Mouse (Mus musculus) ZHBTc4 (cell line): ENCODE data around the gene Klrb1c.
A peak's percentile ranks its signal among the peaks of the same experiment; 100 is the strongest.
"Not testable (repeated sequence)": the region's sequence is repeated elsewhere in the genome, so short reads cannot be mapped to it uniquely, and the experiment has no call there.

Source experiments
- DNase-seq: peaks from one replicate; pipeline ENCODE4 v3.0.0-alpha.2; 2011; ENCODE audit warnings: low read depth, low spot score

Gene Klrb1c

DNA sequence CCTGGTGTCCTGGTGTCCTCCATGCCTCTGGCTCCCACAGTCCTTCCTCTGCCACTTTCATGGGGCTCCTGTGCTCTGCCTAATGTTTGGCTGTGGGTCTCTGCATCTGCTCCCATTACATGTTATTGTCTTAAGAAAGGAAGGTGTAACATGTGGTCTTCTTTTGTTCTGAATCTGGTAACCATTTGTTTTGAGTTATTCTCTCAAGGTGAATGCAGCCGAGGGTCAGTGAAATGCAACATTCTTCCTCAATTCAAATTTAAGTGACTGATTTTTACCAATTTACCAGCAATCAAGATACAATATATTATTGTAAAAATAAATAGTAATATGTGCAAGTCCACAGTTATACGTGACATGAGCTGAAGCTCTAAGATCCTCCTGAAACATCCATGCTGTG is at the start of gene Klrb1c:
Gene Klrb1c, minus strand, starts transcription at position 101 of the 400 bp plus-strand sequence.
- DNase-seq: no peak

- DNase-seq: peak; percentile 29
These were observed 48.7 kb upstream of the Klrb1c start for GRCm38 (mm10) chr6:128837454-128838341.

- no peak for DNase-seq
These were observed 47.9 kb upstream of the Klrb1c start for GRCm38 (mm10) chr6:128836955-128837334.

GRCm38 (mm10) chr6:128836191-128836954 is 47.4 kb upstream of the Klrb1c start:
- DNase-seq: no peak

DNA sequence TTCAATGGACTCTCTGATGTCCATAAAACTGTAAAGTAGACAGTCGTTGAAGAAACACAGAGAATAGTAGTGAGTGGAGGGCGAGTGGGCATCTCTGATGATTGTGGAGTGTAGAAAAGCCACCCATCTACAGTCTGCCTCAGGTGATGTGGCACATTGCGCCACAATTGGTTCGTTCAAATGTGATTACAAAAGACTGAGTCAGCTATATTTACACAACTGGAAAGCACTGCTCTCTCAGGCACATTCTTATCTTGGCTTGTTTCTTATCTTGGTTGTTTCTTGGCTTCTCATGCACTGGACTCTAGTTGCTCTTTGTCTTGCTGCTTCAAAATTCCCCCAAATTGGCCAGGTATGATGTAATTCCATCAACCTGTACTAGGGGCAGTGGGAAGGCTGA is 46.6 kb upstream of the Klrb1c start:
- no peak for DNase-seq

- no peak for DNase-seq
These were observed 44.0 kb upstream of the Klrb1c start for GRCm38 (mm10) chr6:128833046-128833445.

- no peak for DNase-seq
These were observed 40.8 kb upstream of the Klrb1c start for GRCm38 (mm10) chr6:128829837-128830236.

GRCm38 (mm10) chr6:128826781-128827180 is 37.8 kb upstream of the Klrb1c start:
- DNase-seq: no peak

- DNase-seq: no peak
These were observed 37.1 kb upstream of the Klrb1c start, which contains the start of the genes Gm44511 and Klrb1b for GRCm38 (mm10) chr6:128826132-128826531. Gene Gm44511, minus strand, starts transcription at chr6:128826315. Gene Klrb1b, minus strand, starts transcription at chr6:128826331.

DNA sequence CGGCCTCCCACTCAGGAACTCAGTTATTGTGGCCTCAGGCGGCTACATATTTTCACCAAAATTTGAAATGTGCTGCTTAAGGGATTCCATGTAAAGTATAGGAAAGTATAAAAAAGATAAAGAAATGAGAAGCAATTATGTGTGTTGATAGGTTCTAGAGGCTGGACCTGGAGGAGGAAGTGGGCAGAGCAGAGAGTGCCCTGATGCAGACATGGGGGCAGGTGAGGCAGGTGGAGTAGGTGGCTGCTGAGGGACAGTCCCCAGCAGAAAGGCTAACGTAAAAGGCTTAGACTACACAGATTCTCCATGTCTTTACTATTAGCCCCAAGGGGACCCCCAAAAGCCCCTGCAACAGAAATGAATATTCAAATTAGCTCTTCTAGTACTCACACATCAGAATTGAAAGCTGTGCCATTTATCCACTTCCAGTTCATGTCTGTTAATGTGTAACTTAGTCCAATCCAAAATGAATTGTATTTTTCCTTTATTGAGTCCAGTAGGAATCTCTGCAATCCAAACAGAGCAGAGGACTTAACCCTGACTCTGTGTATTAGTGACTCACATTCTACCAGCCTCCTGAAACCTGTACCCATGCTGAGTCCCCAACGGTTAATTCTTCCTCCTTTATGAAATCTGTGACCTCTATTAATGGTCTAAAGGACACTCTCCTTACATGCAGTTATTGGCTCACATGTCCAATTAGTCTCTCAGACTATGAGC is 29.2 kb upstream of the Klrb1c start:
- DNase-seq: no peak

DNA sequence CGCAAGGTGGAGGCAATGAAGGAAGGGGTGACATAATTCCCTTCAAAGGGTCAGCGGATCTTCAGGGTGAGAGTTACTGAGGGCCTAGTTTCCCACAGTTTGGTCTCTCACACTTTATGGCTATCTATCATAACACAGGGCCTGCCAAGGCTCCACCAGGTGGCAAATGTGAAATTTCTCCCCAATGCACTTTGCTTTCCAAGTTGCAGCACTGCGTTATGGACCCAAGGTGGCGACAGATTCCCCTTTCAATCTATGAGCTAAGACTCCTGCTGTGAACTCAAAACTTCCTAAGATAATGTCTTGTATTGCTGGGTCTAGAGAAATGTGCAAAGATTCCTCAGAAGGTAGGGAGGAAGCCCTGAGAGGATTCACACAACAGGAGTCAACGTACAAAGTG is 19.5 kb upstream of the Klrb1c start:
- peak; percentile 41 for DNase-seq

GRCm38 (mm10) chr6:128807021-128807420 is 18.0 kb upstream of the Klrb1c start:
- DNase-seq: peak; percentile 39

DNA sequence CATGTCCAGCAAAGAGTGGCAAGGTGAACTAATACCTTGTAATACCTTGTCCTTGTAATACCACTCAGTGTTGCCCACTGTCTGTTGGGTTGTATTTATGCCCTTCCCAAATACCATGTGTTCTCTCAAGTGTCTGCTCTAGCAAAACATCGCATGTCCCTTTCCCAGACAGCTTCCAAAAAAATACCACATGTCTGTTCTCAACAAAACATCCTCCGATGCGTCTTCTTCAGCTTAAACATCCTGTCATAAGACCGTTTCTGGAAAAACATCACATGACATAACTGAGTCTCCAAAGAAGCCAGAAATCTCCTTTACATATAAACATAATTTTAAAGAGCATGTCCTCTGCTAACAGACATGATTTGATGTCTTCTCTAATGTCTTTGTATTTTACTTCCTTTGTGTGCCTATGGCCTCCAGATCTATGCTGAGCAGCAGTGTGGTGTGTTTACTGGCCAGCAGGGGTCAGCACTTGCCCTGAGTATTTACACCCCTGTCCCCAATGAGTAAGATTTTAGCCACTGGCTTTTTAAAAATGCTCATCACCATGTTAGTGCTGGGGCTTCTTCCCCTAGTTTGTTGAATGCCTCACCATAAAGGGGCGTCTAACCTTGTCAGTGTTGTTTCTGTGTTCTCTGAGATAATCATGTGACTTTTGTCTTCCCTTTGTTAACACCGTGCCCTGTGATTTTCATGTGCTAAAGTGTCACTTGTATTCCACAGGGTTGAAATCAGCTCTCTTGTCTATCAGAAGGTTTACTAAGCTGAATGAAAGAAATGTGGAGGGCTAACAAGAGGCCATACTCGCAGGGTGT is 16.0 kb upstream of the Klrb1c start:
- DNase-seq: peak; percentile 78

DNA sequence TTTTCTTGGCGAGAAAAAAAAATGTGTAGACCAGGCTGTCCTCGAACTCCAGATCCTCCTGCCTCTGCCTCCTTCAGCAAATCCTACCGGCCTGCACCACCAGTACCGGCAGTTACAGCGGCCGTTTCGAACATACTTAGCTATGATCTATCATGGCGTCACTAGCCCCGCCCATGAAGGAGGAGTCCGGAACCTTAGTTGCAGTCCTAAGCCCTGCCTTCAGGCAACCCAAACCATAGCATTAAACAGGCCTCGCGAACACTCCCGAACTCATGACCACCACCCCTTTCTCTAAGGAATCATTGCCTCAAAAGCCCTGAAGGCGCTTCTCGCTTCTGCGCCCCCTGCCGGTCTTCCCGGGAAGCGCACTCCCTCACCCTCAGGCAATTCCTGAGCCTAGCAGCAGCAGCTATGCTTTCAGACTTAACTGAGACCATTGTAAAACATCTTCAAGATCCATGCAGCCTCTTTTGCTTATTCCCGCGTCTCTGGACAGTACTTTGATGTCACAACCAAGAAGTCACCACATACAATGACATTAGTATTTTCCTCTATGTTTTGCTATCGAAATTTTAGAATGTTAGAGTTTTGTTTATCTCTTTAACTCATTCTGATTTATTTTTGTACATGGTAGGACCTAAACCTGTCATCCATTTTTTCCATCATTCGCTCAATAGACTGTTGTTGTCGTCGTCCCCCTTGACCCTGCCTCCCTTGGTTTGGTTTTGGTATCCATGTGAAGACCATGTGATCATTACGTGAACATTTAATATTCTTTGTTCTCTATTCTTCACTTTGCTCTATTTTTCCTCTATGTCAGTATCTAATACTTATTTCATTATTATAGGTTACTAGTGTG is 14.2 kb upstream of the Klrb1c start:
- DNase-seq: peak; percentile 98

GRCm38 (mm10) chr6:128802557-128802956 is 13.5 kb upstream of the Klrb1c start:
- no peak for DNase-seq

DNA sequence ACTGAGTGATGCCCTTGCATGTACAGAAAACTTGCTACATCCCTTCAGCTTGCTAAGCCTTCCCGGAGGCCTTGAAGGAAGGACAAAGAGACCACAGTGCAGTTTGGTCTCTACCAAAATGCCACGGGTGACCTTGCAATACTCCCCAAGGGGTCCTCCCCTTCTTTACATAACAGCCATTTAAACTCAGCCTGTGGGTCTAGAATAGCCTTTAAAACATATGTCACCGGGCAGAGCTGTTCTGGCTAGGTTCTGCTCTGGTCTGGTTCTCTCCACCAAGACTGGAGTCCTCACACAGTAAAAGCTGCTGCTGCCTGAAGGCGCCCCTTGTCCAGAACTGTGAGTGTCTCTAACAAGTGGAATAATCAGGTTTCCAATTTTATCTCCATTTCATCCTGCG is 11.7 kb upstream of the Klrb1c start:
- DNase-seq: not testable (repeated sequence)

GRCm38 (mm10) chr6:128799896-128800270 is 10.9 kb upstream of the Klrb1c start:
- DNase-seq: peak; percentile 53

DNA sequence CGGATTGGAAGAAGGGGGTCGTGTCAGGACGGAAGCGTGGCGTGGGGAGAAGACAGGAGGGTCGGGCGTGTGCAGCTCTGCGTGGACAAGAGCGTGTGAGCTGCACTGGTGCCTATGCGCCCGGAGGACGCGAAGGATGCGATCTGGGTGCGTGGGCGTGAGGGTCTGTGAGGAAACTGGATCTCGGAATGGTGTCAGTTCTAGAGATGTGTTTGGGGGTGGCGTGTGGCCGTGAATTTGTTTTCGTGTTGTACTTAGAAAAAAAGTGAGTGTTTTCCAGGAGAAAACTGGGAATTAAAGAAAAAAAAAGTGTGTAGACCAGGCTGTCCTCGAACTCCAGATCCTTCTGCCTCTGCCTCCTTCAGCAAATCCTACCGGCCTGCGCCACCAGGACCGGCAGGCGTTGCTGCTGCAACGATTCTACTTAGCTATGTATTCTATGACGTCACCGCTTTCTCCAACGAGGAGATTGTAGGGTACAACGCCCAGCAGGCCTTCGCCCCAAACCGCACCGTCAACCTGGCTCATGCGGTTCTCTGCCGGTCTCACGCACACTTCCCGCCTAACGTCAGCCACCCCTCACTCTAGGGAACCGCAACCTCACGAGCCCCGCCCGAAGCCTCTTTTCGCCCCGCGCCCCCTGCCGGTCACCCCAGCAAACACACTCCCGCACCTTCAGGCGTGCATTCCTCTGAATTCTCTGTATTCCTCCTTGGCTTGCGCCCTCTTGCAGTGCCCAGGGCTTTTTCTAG is 10.3 kb upstream of the Klrb1c start:
- peak; percentile 84 for DNase-seq

DNA sequence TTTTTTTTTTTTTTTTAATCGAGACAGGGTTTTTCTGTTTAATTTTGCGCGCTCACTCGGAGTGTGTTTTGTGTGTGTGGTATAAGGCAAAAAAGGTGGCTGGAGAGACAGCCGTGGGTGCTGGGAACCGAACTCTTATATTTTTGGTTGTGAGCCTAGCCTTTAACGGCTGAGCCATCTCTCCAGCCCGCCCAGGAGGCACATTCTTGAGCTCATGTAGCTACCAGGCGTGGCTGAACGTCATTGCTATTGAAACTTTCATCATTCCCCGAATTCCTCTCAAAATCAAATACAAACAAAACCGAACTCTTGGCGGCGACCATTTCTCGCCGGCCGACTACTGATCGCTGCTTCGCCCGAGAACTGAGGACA is 9.7 kb upstream of the Klrb1c start:
- DNase-seq: peak; percentile 81
